ENCODE assay signal across 29 mouse cellular contexts in genomic region chr4:53828914-53829313, GRCm38 (mm10). TPM values are rescaled to one million over a fixed set of nuclear protein-coding genes. Genes with fewer than 3 reads are reported as not detected.
DNase-seq lines count a peak whose midpoint lies in the region; TF ChIP-seq lines count a peak whose summit lies in the region.
"Had no signal": no experiment of that assay in that cellular context is flagged by ENCODE, and none has a peak within 500 bp of the region (broad histone marks: within the 10 kb centered on the region; RNA-seq: fewer than 3 reads in every experiment).

No protein-coding gene starts in this region.

- 24% methylated on average over 3 of the region's 3 CpGs for WGBS in heart, adult 2 months

- intact Hi-C loops in heart, adult 2 months (cut with DNase I): no loop called here
- intact Hi-C loops in heart, postnatal 36 days (cut with DNase I): no loop called here
- intact Hi-C loops in heart, postnatal 10 days (cut with DNase I): loop anchor here (10.0 kb wide), 1 partner anchor 194 kb away; the partner anchor contains the start of gene Fsd1l

- peak overlapping the region; percentile 36 for H3K27ac ChIP-seq in heart, adult 2 months
- H3K27ac ChIP-seq: embryonic facial prominence, embryonic 13.5 days; heart, embryonic 13.5 days; hindbrain, embryonic 10.5 days; hindbrain, embryonic 15.5 days; left cerebral cortex, adult 2 months; limb, embryonic 13.5 days; liver, embryonic 13.5 days; macrophage had no signal

- no peak for DNase-seq in heart, adult 2 months
- no peak for DNase-seq in heart, postnatal 36 days
- DNase-seq in heart, postnatal 10 days: peak; percentile 16 to 25
- no peak for DNase-seq in heart, postnatal 4 days
- DNase-seq in adipocyte (ENCODE audit: low spot score): peak; percentile 31
- DNase-seq in fibroblast of lung, adult 2 months (ENCODE audit: low read depth): peak; percentile 9
- no peak for DNase-seq in retina, embryonic 14.5 days (ENCODE audit: low spot score)
- DNase-seq: adrenal gland, postnatal 25 days; cerebellum, adult 18-20 months; cerebellum, postnatal 10 days; gastrocnemius, postnatal 10 days; kidney, adult 11 months; kidney, postnatal 14 days; liver, embryonic 13.5 days; lung, adult 18-20 months; midbrain, embryonic 14.5 days; right cerebral cortex, postnatal 4 days had no signal

- H3K4me3 ChIP-seq in heart, adult 2 months: no peak overlapping the region
- H3K4me3 ChIP-seq: embryonic facial prominence, embryonic 13.5 days; heart, embryonic 13.5 days; hindbrain, embryonic 10.5 days; hindbrain, embryonic 15.5 days; left cerebral cortex, adult 2 months; limb, embryonic 13.5 days; liver, embryonic 13.5 days had no signal

- H3K36me3 ChIP-seq in heart, adult 2 months (ENCODE audit: control insufficient read depth, insufficient read depth, low read length): peaks cover 12% of the 10 kb centered on the region
- H3K36me3 ChIP-seq: embryonic facial prominence, embryonic 13.5 days; heart, embryonic 13.5 days; hindbrain, embryonic 10.5 days; hindbrain, embryonic 15.5 days; limb, embryonic 13.5 days; liver, embryonic 13.5 days had no signal

- TF ChIP-seq POLR2A in heart, adult 2 months (IDR thresholded peaks at IDR 0.05; ENCODE audit: insufficient read depth, low read depth, low read length): no peak

- no peak for TF ChIP-seq CTCF in heart, adult 2 months (IDR thresholded peaks at IDR 0.05)

- TF ChIP-seq EP300 in heart, adult 2 months (IDR thresholded peaks at IDR 0.05; ENCODE audit: insufficient read depth, low read depth, low read length): no peak

- H3K4me1 ChIP-seq in heart, adult 2 months (ENCODE audit: control insufficient read depth, insufficient read depth, low read length): peaks cover 8% of the 10 kb centered on the region

- no peaks in the 10 kb centered on the region for H3K27me3 ChIP-seq in heart, adult 2 months (ENCODE audit: control insufficient read depth, insufficient read depth, low read length)
- H3K27me3 ChIP-seq: embryonic facial prominence, embryonic 13.5 days; heart, embryonic 13.5 days; hindbrain, embryonic 15.5 days; limb, embryonic 13.5 days; liver, embryonic 13.5 days had no signal

- H3K79me2 ChIP-seq in heart, adult 2 months (replicated peaks; ENCODE audit: control insufficient read depth, insufficient read depth, low read length): 0 out of 2 replicates have a peak, but pooled peaks cover 2% of the 10 kb centered on the region

- no peak overlapping the region for H3K9ac ChIP-seq in heart, adult 2 months (ENCODE audit: low read depth, low read length)
- H3K9ac ChIP-seq: embryonic facial prominence, embryonic 13.5 days; heart, embryonic 13.5 days; hindbrain, embryonic 15.5 days; limb, embryonic 13.5 days; liver, embryonic 13.5 days had no signal

RNA-seq across cellular contexts. Expression of gene Tmem38b, which starts 3.1 kb away (rescaled TPM):
- 10 to 100 TPM; 23.7 to 29.0 TPM for total RNA-seq in heart, adult 2 months (2021)
- 5.9 and 10.5 TPM in 2 replicates for polyA plus RNA-seq in heart, adult 2 months (2012; rRNA removed)
- 10 to 100 TPM; 18.5 to 24.0 TPM for total RNA-seq in heart, postnatal 36 days (2021)
- 10 to 100 TPM; 15.1 to 16.1 TPM for total RNA-seq in heart, postnatal 10 days (2021)
- 10 to 100 TPM; 12.0 to 12.5 TPM for total RNA-seq in heart, postnatal 4 days (2021)

RNA-seq across cellular contexts. Expression of gene Tal2, which starts 49.4 kb away (rescaled TPM):
- total RNA-seq in heart, adult 2 months (2021): under 1 TPM in 1 of 2 experiments, not detected in 1; 0.16 TPM
- polyA plus RNA-seq in heart, adult 2 months (2012; rRNA removed): 0.04 and 0.06 TPM in 2 replicates
- total RNA-seq in heart, postnatal 36 days (2021): under 1 TPM in 1 of 2 experiments, not detected in 1; 0.08 TPM
- total RNA-seq in heart, postnatal 10 days (2021): under 1 TPM in 1 of 2 experiments, not detected in 1; 0.22 TPM
- under 1 TPM; 0.09 to 0.17 TPM for total RNA-seq in heart, postnatal 4 days (2021)
- total RNA-seq: adrenal gland, adult 18-20 months; adrenal gland, postnatal 25 days; common myeloid progenitor, adult 5-6 weeks had no signal
- polyA plus RNA-seq: CD4-positive, CD25-positive, alpha-beta regulatory T cell, adult 4 months; heart, embryonic 13.5 days; inflammation-experienced regulatory T-cells, adult 6 months; kidney, embryonic 14.5 days; liver, embryonic 13.5 days had no signal

Comparison
In these comparisons a context has a peak if more than half of its experiments do, and no peak if none do; other contexts are left out.
1. DNase-seq: peak in heart, postnatal 10 days (2 of 2), adipocyte (single experiment) and fibroblast of lung, adult 2 months (single experiment); none in heart, adult 2 months (0 of 2), heart, postnatal 36 days (0 of 2), heart, postnatal 4 days (single experiment) and retina, embryonic 14.5 days (single experiment).